Mouse (Mus musculus) heart, embryonic 10.5 days (tissue): Measurements from ENCODE around the gene Vhl. TPM values are rescaled to one million over a fixed set of nuclear protein-coding genes. Genes with fewer than 3 reads are reported as not detected.

Experiments
- DNase-seq: peaks from one replicate; pipeline ENCODE4 v3.0.0-alpha.2; 2017; ENCODE audit warnings: low spot score
- H3K27ac ChIP-seq: fragments of 300-500 bp; sonication (generic); 2 replicates; pipeline ENCODE4 v1.5.1; 2016; ENCODE audit warnings: mild to moderate bottlenecking
- H3K27me3 ChIP-seq: fragments of 300-500 bp; sonication (generic); 2 replicates; pipeline ENCODE4 v1.6.1; 2016; ENCODE audit warnings: mild to moderate bottlenecking; ENCODE audit not compliant: poor library complexity, insufficient read depth, severe bottlenecking
- H3K36me3 ChIP-seq: fragments of 300-500 bp; sonication (generic); 2 replicates; pipeline ENCODE4 v1.6.1; 2016; ENCODE audit warnings: mild to moderate bottlenecking, moderate library complexity
- H3K4me1 ChIP-seq: fragments of 300-500 bp; sonication (generic); 2 replicates; pipeline ENCODE4 v1.6.1; 2016; ENCODE audit warnings: mild to moderate bottlenecking
- H3K4me3 ChIP-seq: fragments of 300-500 bp; sonication (generic); 2 replicates; pipeline ENCODE4 v1.5.1; 2016; ENCODE audit warnings: mild to moderate bottlenecking, moderate library complexity
- H3K9me3 ChIP-seq: fragments of 300-500 bp; sonication (generic); 2 replicates; pipeline ENCODE4 v1.6.1; 2016; ENCODE audit warnings: mild to moderate bottlenecking, moderate library complexity
- WGBS: fragments of 180-500 bp; shearing (Covaris S2); methylation state at CpG from one replicate; pipeline ENCODE4 v1.1.7; 2016; 5-methylcytosine and 5-hydroxymethylcytosine counted together
- polyA plus RNA-seq: library from polyadenylated mRNA; unstranded; fragments of >200 nt; fragmentation: Nextera tagmentation; extraction: Ambion mirVana; gene quantifications from 2 replicates; pipeline ENCODE4 v1.2.1, GENCODE M21; 2016

Gene Vhl
- polyA plus RNA-seq, 1 experiment from 2014 or later = 34.2 TPM

DNA sequence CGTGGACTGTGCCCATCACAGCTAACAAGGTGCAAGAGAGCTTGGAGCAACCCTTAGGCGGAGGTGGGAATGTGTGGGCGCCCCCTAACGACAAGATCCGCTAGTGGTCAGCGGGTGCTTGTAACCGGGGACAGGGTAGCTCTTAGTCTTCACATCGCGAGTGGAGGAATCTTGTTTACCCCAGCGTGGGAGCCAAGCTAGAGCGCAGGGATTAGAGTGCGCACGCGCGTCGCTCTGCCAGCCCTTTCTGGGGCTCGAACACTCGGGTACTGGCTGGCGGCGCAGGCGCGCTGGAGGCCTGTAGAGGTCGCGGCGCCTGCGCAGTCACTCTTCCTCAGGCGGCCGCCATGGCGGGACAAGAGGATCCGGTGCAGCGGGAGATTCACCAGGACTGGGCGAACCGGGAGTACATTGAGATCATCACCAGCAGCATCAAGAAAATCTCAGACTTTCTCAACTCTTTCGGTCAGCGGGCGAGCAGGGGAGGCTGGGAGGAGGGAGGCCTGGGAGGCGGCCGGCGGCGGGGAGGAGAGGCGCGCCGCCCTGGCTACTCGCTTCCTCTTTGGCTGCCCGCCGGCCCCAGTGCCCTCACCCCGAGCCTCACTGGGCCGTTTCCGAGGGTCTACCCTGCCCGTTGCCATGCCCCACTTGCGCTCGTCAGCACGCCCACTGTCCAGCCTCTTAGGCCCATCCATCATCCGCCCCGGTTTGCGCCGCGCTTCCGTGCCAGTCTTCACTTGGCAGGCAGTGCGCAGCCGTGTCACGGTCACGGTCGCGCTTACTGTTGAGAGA lies 19.1 kb upstream of the Vhl start, which contains the start of gene Brk1:
Gene Brk1, plus strand, starts transcription at position 341 of the 792 bp plus-strand sequence.
- Histone ChIP-seq H3K9me3 (no peaks in the 10 kb centered on the region), H3K36me3 (no peaks in the 10 kb centered on the region), H3K27me3 (no peaks in the 10 kb centered on the region), H3K4me3 (peak within 1 kb of the TSS; percentile 84), H3K4me1 (peaks cover 18% of the 10 kb centered on the region), H3K27ac (peak within 1 kb of the TSS; percentile 91)
- peak; percentile 94 for DNase-seq
- under 1% methylated on average over 65 of the region's 65 CpGs for WGBS

DNA sequence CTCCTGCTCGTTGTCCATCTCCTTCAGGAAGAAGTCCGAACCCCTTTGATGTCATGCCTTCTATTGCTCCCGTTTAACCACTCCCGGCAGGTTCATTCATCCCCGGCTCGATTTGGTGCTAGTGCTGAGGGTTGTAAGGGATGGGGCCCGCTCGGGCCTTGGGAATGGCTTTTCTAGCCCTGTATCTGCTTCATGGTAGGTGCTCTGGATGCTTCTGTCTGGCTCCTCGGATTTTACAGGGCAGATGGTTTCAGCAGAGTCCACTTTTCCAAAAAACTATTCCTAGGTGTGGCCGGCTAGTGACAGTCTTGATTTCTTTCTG lies 18.6 kb upstream of the Vhl start:
- H3K9me3 ChIP-seq = no peaks in the 10 kb centered on the region
- peak overlapping the region; percentile 91 for H3K27ac ChIP-seq
- peaks cover 1% of the 10 kb centered on the region; the same call in 1 of the 2 replicates for H3K36me3 ChIP-seq
- H3K4me3 ChIP-seq = peak overlapping the region; percentile 84
- H3K27me3 ChIP-seq = no peaks in the 10 kb centered on the region
- H3K4me1 ChIP-seq = peaks cover 16% of the 10 kb centered on the region
- no peak for DNase-seq
- WGBS = 5% methylated on average over 10 of the region's 10 CpGs

DNA sequence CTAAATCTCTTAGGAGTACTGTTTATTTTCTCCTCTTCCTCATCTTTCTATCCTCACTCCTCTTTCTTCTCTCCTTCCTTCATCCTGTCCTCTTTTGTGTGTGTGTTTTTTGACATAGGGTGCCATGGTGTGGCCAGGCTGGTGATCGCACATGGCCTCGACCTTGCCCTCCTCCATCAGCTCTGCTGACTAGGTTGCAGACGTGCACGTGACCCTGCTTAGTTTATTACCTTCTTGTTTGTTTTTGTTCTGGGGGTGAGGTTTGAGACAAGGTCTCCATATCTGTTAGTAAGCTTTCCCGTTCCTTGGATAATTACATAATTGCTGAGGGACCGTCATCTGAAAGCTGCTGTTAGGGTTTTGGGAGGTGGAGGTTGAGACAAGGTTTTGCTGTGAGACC lies 14.9 kb upstream of the Vhl start:
- Histone ChIP-seq H3K27ac (no peak overlapping the region), H3K36me3 (peaks cover 27% of the 10 kb centered on the region), H3K4me3 (no peak overlapping the region), H3K9me3 (no peaks in the 10 kb centered on the region), H3K4me1 (peaks cover 31% of the 10 kb centered on the region), H3K27me3 (no peaks in the 10 kb centered on the region)
- DNase-seq = no peak
- WGBS = 87% methylated on average over 6 of the region's 6 CpGs

DNA sequence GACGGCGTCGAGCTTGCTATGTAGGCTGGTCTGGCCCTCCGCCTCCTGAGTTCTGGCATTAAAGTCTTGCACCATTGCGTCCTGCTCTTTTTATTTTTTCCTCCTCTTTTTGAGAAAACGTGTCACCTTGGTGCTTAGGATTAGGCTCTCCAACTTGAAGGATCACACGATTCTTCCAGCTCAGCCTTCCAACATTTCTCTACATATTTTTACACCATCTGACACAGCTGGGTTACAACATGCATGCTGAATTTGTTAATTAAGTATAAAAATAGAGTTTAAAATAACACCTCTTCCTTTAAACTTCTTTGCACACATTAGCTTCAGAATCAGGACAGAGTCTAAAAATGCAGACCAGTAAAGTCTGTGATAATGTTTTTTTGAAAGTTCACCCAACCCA lies 14.5 kb upstream of the Vhl start:
- Histone ChIP-seq H3K9me3 (no peaks in the 10 kb centered on the region), H3K4me3 (no peak overlapping the region), H3K36me3 (peaks cover 31% of the 10 kb centered on the region), H3K4me1 (peaks cover 31% of the 10 kb centered on the region), H3K27ac (no peak overlapping the region), H3K27me3 (no peaks in the 10 kb centered on the region)
- DNase-seq = no peak
- WGBS = 95% methylated on average over 7 of the region's 7 CpGs

DNA sequence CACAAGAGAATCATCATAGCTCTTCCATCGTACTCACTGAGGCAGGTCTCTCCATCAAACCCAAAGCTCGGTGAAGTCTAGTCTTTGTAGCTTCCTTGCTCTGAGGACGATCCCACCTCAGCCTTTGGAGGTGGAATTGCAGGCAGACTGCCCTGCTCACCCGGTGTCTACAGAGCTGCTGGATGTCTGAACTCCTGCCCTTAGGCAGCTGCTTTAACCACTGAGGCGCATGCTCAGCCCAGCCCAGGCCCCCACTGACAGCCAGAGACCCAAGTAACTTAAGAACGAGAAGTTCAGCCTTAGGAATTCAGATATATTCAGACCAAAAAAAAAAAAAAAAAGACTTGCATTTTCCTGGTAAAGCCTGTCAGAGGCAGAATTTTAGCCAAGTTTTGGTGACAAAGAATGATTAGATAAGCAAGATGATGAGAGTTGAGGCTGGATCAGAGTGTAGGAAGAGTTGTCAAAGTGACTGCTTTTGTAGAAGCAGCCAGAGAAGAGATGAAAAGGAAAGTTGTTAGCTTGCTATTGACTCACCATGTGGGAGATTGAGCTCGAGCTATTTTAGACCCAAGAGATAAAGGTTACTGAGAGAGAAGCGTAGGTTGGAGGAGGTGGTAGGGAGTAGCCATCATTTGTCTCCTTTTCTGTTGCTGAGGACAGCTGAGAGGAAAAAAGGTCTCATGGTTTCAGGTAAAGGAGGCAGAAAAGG lies 11.3 kb upstream of the Vhl start:
- Histone ChIP-seq H3K4me1 (peaks cover 21% of the 10 kb centered on the region), H3K27me3 (no peaks in the 10 kb centered on the region), H3K27ac (peak overlapping the region; percentile 65), H3K4me3 (peak overlapping the region; percentile 40), H3K36me3 (peaks cover 63% of the 10 kb centered on the region), H3K9me3 (no peaks in the 10 kb centered on the region)
- 45% methylated on average over 8 of the region's 8 CpGs for WGBS
- no peak for DNase-seq

DNA sequence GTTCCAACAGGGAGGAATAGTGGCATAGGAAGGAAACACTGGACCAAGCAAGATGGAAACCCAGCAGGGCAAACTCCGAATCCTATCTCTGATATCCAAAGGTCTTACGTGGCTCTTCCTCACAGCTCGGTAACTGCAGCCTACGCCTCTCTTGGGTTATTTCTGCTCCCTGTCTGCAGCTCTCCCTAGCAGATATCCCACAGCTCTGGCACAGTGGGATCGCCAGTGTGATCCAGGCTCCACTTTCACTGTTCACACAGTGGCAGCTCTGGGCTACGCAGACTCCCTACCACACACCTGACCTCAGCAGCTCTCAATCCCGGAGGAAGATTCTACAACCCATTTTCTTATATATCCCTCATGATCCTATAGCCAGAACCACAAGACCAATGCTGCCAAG lies 9.6 kb upstream of the Vhl start:
- Histone ChIP-seq H3K4me3 (no peak overlapping the region), H3K27me3 (no peaks in the 10 kb centered on the region), H3K27ac (no peak overlapping the region), H3K4me1 (peaks cover 21% of the 10 kb centered on the region), H3K9me3 (no peaks in the 10 kb centered on the region), H3K36me3 (peaks cover 70% of the 10 kb centered on the region)
- WGBS = 92% methylated on average over 7 of the region's 7 CpGs
- no peak for DNase-seq

DNA sequence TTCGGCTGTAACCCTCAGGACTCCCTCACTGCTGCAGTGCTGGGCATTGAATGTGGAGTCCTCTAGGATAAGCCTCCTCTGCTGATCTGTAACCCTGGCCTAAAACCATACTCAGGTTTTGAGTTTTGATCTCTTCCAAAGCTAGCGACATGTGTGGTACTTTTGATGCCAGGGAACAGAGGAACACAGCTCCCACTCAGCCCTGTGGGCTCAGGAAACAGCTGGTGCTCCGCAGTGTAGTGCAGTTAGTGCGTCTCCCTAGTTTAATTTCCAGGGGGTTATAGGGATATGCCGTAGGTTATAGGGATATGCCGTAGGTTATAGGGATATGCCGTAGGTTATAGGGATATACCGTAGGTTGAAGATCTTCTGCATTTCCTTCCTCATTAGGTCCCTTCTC lies 8.8 kb upstream of the Vhl start:
- 95% methylated on average over 8 of the region's 8 CpGs for WGBS
- DNase-seq = no peak
- H3K4me3 ChIP-seq = no peak overlapping the region
- no peak overlapping the region for H3K27ac ChIP-seq
- H3K9me3 ChIP-seq = no peaks in the 10 kb centered on the region
- H3K4me1 ChIP-seq = peaks cover 21% of the 10 kb centered on the region
- peaks cover 70% of the 10 kb centered on the region for H3K36me3 ChIP-seq
- no peaks in the 10 kb centered on the region for H3K27me3 ChIP-seq

DNA sequence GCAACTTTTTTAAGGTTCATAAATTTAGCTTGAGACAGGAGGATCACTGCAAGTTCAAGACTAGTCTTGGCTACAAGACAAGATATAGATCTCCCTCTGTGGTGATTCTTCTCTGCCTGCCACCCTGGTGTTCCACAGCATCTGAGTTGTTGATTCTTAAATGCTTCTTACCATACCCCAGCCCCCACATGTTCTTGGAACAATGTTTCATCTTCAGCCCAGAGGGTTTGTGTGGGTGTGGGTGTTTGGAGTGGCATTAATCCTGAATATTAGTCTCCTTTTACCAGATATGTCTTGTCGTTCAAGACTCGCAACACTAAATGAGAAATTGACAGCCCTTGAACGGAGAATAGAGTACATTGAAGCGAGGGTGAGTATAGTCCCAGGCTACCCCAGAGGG lies 8.3 kb upstream of the Vhl start:
- no peaks in the 10 kb centered on the region for H3K27me3 ChIP-seq
- no peak for DNase-seq
- H3K36me3 ChIP-seq = peaks cover 66% of the 10 kb centered on the region
- H3K9me3 ChIP-seq = no peaks in the 10 kb centered on the region
- no peak overlapping the region for H3K4me3 ChIP-seq
- H3K4me1 ChIP-seq = peaks cover 21% of the 10 kb centered on the region
- H3K27ac ChIP-seq = no peak overlapping the region
- 89% methylated on average over 4 of the region's 4 CpGs for WGBS

DNA sequence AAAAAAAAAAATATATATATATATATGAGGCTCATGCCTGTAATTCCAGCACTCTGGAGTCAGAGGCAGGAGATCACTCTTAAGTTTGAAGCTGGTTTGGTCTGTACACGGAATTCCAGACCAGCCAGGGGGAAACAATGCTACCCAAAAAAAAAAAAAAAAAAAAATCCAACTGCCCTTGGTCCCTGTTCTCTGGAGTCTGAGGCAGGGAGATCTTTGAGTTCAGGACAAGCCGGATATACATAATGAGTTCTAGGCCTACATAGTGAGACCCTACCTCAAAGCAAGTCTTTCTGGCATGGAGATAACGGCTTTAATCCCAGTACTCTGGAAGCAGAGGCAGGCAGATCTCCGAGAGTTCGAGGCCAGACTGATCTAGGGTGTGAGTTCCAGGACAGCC lies 373 bp upstream of the Vhl start:
- Histone ChIP-seq H3K27ac (peak overlapping the region; percentile 95; the same call in 1 of the 2 replicates), H3K27me3 (no peaks in the 10 kb centered on the region), H3K4me3 (peak overlapping the region; percentile 83), H3K36me3 (peaks cover 16% of the 10 kb centered on the region), H3K9me3 (no peaks in the 10 kb centered on the region), H3K4me1 (peaks cover 15% of the 10 kb centered on the region)
- DNase-seq = no peak
- WGBS = 65% methylated on average over 5 of the region's 5 CpGs

DNA sequence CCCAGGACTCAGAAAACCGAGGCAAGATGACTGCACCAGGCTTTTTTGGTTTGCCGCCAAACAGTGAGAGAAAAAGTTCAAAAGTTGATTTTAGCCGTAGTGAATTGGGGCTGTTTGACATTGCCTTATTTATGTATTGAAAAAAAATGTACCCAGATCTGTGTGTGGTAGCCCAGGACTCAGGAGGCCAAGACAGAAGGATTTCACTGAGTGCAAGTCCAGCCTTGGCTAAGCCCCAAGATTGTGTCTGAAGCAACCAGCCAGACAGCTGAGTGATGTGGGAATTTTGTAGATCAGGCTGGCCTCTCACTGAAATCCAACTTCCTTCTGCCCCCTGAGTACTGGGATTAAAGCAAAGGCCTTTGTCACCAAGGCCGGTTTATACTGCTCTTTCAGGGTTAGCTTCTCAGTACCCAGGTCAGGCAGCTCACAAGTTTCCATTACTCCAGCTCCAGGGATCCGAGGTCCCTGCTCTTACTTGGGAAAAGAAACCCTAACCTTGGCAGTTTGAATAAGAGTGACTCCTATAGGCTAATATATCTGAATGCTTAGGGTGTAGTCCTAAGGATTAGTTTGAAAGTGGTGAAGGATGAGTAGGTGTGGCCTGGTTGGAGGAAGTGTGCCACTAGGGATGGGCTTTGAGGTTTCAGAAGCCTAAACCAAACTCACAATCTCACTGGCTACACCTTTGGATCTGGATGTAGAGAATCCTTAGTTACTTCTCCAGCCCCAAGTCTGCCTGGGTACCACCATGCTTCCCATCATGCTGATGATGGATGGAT lies 1.4 kb downstream of the Vhl start:
- WGBS = 70% methylated on average over 5 of the region's 5 CpGs
- Histone ChIP-seq H3K36me3 (peaks cover 31% of the 10 kb centered on the region), H3K27me3 (no peaks in the 10 kb centered on the region), H3K4me1 (peaks cover 15% of the 10 kb centered on the region), H3K27ac (peak overlapping the region; percentile 95; the same call in 1 of the 2 replicates), H3K9me3 (no peaks in the 10 kb centered on the region), H3K4me3 (peak overlapping the region; percentile 83)
- DNase-seq = no peak

DNA sequence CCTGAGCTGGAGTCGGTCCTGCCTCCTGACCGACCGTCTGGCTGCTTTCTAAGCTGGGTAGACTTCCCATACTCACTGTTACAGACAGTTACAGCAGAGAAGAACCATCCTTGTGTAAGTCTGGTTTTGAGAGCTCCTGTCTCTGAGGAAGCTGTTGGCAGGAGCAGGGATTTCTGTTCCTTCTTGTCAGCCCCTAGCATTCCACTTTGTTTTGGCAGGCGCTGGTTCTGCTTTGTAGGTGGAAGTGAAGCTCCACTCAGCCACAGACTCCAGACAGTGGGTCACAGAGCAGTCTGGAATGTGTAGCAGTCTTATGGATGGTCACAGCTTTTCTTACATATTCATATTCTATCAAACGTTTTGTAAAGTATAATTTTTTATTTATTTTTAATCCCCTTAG lies 6.6 kb downstream of the Vhl start:
- DNase-seq = no peak
- H3K27ac ChIP-seq = no peak overlapping the region
- no peaks in the 10 kb centered on the region for H3K9me3 ChIP-seq
- H3K4me3 ChIP-seq = no peak overlapping the region
- peaks cover 7% of the 10 kb centered on the region for H3K4me1 ChIP-seq
- WGBS = 79% methylated on average over 5 of the region's 5 CpGs
- peaks cover 62% of the 10 kb centered on the region for H3K36me3 ChIP-seq
- no peaks in the 10 kb centered on the region for H3K27me3 ChIP-seq

DNA sequence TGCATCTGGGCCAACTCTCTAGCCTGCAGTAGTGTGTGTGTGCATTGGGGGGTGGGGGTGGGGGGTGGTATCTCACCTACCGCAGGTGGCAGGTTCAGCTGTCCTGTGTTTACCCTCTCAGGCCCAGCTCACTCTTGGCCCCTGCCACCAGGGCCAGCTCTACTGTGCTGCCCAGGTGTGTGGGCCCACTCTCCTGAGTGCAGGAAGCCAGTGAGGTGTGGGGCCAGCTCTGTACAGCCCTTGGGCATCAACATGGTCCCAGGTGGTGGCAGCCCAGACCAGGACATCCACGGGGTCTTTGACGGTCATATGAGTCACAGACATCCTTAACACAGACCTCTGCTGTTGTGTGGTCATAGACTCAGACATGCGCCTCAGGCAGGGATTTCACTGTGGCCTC lies 9.1 kb downstream of the Vhl start:
- Histone ChIP-seq H3K4me1 (no peaks in the 10 kb centered on the region), H3K36me3 (peaks cover 51% of the 10 kb centered on the region), H3K9me3 (no peaks in the 10 kb centered on the region), H3K27ac (no peak overlapping the region), H3K27me3 (no peaks in the 10 kb centered on the region), H3K4me3 (no peak overlapping the region)
- WGBS = 93% methylated on average over 4 of the region's 4 CpGs
- DNase-seq = no peak
